Mouse (Mus musculus): ENCODE data around the gene Gcnt7. TPM values are rescaled to one million over a fixed set of nuclear protein-coding genes. Genes with fewer than 3 reads are reported as not detected.
A peak's percentile ranks its signal among the peaks of the same experiment; 100 is the strongest.

Gcnt7 gene
- polyA plus RNA-seq, 1 experiment from 2014 or later, result 0.61 TPM

DNA sequence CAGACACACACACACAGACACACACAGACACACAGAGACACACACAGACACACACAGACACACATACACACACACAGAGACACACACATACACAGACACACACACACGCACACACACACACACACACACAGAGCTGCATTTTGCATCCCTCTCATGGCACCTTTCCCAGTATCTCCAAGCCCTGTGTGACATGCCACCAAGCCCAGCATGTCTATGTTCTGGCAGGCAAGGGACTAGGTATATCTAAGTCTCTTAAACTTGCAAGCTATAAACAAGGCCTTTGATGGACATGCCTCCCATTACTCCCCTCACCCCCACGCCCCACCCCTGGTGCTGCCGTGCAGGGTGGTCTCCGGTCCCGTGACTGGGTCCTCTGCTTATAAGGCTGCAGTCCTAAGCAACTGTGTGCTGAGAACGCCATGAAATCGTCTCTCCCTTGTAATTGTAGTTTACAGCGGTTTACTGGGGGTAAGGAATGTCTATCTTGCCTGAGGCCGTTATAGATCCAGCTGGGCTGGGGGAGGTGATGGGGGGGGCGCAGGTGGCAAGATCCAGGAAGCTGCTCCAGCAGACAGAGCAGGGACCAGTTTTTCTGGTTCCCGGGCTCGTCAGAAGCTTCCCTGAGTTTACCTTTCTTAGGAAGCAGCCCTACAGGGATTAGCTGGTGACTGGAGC, 26.4 kb upstream of the Gcnt7 start:
- 52% methylated on average over 12 of the region's 12 CpGs for WGBS
- H3K27ac ChIP-seq (replicated peaks in 1 of 2; ENCODE audit: control insufficient read depth in 1 of 2, insufficient read depth in 1 of 2, low read depth in 2 of 2, low read length in 2 of 2), result no peak overlapping the region
- no peaks in the 10 kb centered on the region for H3K9me3 ChIP-seq (ENCODE audit: control insufficient read depth, low read length)
- H3K4me3 ChIP-seq (ENCODE audit: control insufficient read depth in 1 of 2, insufficient read depth in 1 of 2, low read depth in 1 of 2, low read length in 2 of 2), result no peak overlapping the region
- H3K36me3 ChIP-seq (ENCODE audit: control insufficient read depth, insufficient read depth, low read length), result no peaks in the 10 kb centered on the region
- no peaks in the 10 kb centered on the region for H3K4me1 ChIP-seq (ENCODE audit: control insufficient read depth in 2 of 2, insufficient read depth in 2 of 2, low read length in 2 of 2)
- no peak overlapping the region for H3K4me2 ChIP-seq (ENCODE audit: low read length)
- H3K9ac ChIP-seq (ENCODE audit: low read length), result no peak overlapping the region
- no peak for ATAC-seq (ENCODE audit: insufficient number of reproducible peaks, insufficient read depth, low FRiP score, low read depth)
- no peaks in the 10 kb centered on the region for H3K27me3 ChIP-seq (ENCODE audit: control insufficient read depth, insufficient read depth, low read length)

DNA sequence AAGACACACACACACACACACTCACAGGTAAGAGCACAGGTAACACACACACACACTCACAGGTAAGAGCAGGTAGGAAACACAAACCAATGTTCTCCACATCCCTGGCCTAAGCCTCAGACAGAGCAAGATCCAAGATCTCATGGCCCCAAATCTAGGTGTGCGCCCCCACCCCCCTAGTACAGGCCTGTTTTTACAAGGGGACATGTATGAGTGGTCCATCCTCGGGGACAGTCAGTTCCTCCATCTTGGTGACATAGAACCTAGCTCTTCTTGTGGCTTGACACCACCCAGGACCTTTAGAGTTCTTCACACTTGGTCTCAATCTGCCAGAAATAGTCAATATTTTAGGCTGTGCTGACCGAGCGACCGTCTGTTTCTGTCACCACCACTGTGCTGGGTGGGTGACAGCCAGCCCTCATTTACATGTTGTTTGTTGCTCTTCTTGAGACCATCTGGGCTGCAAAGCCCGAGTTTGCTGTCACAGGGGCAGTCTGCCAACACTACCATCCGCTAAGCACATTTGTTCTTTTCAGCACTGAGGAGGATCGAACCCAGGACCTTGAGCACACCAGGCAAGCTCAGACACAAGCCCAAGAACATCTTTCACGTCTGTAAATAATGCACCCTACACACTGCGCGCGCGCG, 25.5 kb upstream of the Gcnt7 start:
- H3K9ac ChIP-seq (ENCODE audit: low read length), result no peak overlapping the region
- H3K4me3 ChIP-seq (ENCODE audit: control insufficient read depth in 1 of 2, insufficient read depth in 1 of 2, low read depth in 1 of 2, low read length in 2 of 2), result no peak overlapping the region
- H3K4me2 ChIP-seq (ENCODE audit: low read length), result no peak overlapping the region
- ATAC-seq (ENCODE audit: insufficient number of reproducible peaks, insufficient read depth, low FRiP score, low read depth), result no peak
- H3K4me1 ChIP-seq (ENCODE audit: control insufficient read depth in 2 of 2, insufficient read depth in 2 of 2, low read length in 2 of 2), result no peaks in the 10 kb centered on the region
- H3K9me3 ChIP-seq (ENCODE audit: control insufficient read depth, low read length), result no peaks in the 10 kb centered on the region
- no peaks in the 10 kb centered on the region for H3K27me3 ChIP-seq (ENCODE audit: control insufficient read depth, insufficient read depth, low read length)
- 79% methylated on average over 14 of the region's 14 CpGs for WGBS
- no peak overlapping the region for H3K27ac ChIP-seq (replicated peaks in 1 of 2; ENCODE audit: control insufficient read depth in 1 of 2, insufficient read depth in 1 of 2, low read depth in 2 of 2, low read length in 2 of 2)
- H3K36me3 ChIP-seq (ENCODE audit: control insufficient read depth, insufficient read depth, low read length), result no peaks in the 10 kb centered on the region

DNA sequence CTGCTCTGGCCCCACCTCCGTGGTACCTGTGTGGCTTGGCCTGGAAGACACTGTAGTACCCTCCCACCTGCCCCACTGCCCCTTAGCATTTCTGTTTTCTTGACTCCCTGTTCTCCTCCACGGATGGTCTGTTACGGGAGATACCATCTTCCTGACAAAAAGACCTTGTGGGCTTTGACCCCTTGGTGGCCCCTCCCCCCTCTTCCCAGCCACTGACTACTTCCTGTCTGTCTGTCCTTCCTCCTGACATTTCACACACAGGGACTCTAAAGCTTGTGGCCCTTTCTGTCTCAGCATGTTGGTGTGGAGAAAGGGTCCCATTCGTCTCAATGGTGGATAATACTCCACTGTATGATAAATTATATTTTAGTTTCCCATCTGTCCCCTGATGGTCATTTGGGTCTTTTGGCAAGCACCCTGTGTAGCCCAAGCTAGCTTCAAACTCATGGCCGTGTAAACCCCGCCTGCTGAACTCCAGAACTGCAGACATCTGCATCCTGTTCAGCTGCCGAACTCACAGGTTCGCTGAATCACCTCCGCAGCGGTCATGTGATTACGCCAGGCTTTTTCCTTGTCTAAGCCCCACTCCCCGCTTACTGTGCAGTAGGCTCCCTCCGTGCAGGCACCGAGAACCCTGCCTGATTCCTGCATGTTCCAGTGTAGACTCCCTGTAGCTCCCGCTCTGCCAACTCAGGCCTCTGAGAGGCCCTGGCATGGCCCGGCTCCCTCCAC, 23.4 kb upstream of the Gcnt7 start:
- Histone ChIP-seq H3K4me1 (ENCODE audit: control insufficient read depth in 2 of 2, insufficient read depth in 2 of 2, low read length in 2 of 2) (peaks cover 3 to 4% of the 10 kb centered on the region in 2 experiments), H3K27ac (replicated peaks in 1 of 2; ENCODE audit: control insufficient read depth in 1 of 2, insufficient read depth in 1 of 2, low read depth in 2 of 2, low read length in 2 of 2) (no peak overlapping the region), H3K27me3 (ENCODE audit: control insufficient read depth, insufficient read depth, low read length) (no peaks in the 10 kb centered on the region), H3K36me3 (ENCODE audit: control insufficient read depth, insufficient read depth, low read length) (no peaks in the 10 kb centered on the region), H3K4me2 (ENCODE audit: low read length) (no peak overlapping the region), H3K9me3 (ENCODE audit: control insufficient read depth, low read length) (no peaks in the 10 kb centered on the region), H3K9ac (ENCODE audit: low read length) (no peak overlapping the region), H3K4me3 (ENCODE audit: control insufficient read depth in 1 of 2, insufficient read depth in 1 of 2, low read depth in 1 of 2, low read length in 2 of 2) (no peak overlapping the region)
- no peak for ATAC-seq (ENCODE audit: insufficient number of reproducible peaks, insufficient read depth, low FRiP score, low read depth)
- WGBS, result 75% methylated on average over 16 of the region's 16 CpGs

DNA sequence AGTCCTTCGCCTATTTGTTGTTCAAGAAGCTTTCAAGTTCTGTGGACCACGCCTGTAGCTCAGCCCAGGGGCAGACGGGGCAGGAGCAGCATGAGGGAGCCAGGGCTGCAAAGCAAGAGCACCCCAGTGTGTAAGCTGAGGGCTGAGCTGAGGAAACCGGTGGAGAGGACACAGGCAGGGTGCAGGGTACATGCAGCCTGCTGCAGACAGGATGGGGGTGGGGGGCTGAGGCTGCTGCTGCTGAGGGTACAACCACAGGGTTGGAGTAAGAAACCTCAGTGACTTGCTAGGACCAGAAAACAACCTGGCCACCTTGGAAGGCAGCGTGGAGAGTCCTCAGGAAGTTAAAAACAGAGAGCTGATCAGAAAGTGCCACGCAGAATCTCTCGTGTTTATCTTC, 21.9 kb upstream of the Gcnt7 start:
- no peaks in the 10 kb centered on the region for H3K9me3 ChIP-seq (ENCODE audit: control insufficient read depth, low read length)
- no peak overlapping the region for H3K4me2 ChIP-seq (ENCODE audit: low read length)
- no peaks in the 10 kb centered on the region for H3K36me3 ChIP-seq (ENCODE audit: control insufficient read depth, insufficient read depth, low read length)
- H3K4me3 ChIP-seq (ENCODE audit: control insufficient read depth in 1 of 2, insufficient read depth in 1 of 2, low read depth in 1 of 2, low read length in 2 of 2), result no peak overlapping the region
- H3K27ac ChIP-seq (replicated peaks in 1 of 2; ENCODE audit: control insufficient read depth in 1 of 2, insufficient read depth in 1 of 2, low read depth in 2 of 2, low read length in 2 of 2), result no peak overlapping the region
- no peaks in the 10 kb centered on the region for H3K27me3 ChIP-seq (ENCODE audit: control insufficient read depth, insufficient read depth, low read length)
- H3K4me1 ChIP-seq (ENCODE audit: control insufficient read depth in 2 of 2, insufficient read depth in 2 of 2, low read length in 2 of 2), result peaks cover 6 to 8% of the 10 kb centered on the region in 2 experiments
- ATAC-seq (ENCODE audit: insufficient number of reproducible peaks, insufficient read depth, low FRiP score, low read depth), result no peak
- H3K9ac ChIP-seq (ENCODE audit: low read length), result no peak overlapping the region
- 65% methylated on average over 7 of the region's 7 CpGs for WGBS

DNA sequence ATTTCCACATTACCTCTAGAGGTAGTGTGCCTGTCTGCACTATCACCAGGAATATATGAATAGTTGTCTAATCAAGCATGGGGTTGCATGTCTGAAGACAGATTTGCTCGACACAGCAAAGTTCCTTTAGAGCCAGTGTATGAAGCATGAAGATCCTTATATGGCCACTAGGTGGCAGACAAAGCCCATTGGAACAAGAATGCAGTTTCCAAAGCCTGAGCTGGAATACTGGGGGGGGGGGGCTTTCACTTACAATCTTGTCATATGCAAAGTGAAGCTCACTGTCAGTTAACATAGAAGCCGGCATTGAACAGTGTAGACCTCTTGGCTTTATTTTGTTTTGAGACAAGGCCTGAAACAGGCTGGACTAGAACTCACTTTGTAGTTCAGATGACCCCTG, 19.5 kb upstream of the Gcnt7 start:
- no peaks in the 10 kb centered on the region for H3K9me3 ChIP-seq (ENCODE audit: control insufficient read depth, low read length)
- H3K27me3 ChIP-seq (ENCODE audit: control insufficient read depth, insufficient read depth, low read length), result no peaks in the 10 kb centered on the region
- peak overlapping the region; percentile 31 to 35 for H3K4me3 ChIP-seq (ENCODE audit: control insufficient read depth in 1 of 2, insufficient read depth in 1 of 2, low read depth in 1 of 2, low read length in 2 of 2)
- peak overlapping the region; percentile 67 for H3K4me2 ChIP-seq (ENCODE audit: low read length)
- no peaks in the 10 kb centered on the region for H3K36me3 ChIP-seq (ENCODE audit: control insufficient read depth, insufficient read depth, low read length)
- peaks cover 7 to 15% of the 10 kb centered on the region in 2 experiments for H3K4me1 ChIP-seq (ENCODE audit: control insufficient read depth in 2 of 2, insufficient read depth in 2 of 2, low read length in 2 of 2)
- peak overlapping the region; percentile 34 to 83; a peak in 3 of 4 replicates for H3K27ac ChIP-seq (replicated peaks in 1 of 2; ENCODE audit: control insufficient read depth in 1 of 2, insufficient read depth in 1 of 2, low read depth in 2 of 2, low read length in 2 of 2)
- peak; percentile 6; the same call in 1 of the 2 replicates for ATAC-seq (ENCODE audit: insufficient number of reproducible peaks, insufficient read depth, low FRiP score, low read depth)
- WGBS, result 5% methylated on average over 2 of the region's 2 CpGs
- peak overlapping the region; percentile 63 for H3K9ac ChIP-seq (ENCODE audit: low read length)

DNA sequence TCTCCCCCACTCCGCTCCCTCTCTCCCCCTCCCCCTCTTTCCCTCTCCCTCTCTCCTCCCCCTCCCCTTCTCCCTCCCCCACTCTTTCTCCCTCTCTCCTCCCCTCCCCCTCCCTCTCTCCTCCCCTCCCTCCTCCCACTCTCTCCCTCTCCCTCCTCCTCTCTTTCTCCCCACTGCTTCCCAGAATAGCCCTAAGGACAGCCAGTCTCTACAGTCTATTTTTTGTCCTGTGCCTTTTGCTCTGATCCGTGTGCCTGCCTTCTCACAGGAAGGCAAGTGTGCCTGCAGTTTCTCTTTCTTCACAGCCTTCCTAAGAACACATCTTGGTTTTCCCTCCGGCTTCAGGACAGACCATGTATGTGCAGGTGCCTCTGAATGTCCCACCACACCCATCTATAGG, 19.0 kb upstream of the Gcnt7 start:
- H3K27ac ChIP-seq (replicated peaks in 1 of 2; ENCODE audit: control insufficient read depth in 1 of 2, insufficient read depth in 1 of 2, low read depth in 2 of 2, low read length in 2 of 2), result peak overlapping the region; percentile 55 to 83; a peak in 3 of 4 replicates
- H3K9ac ChIP-seq (ENCODE audit: low read length), result peak overlapping the region; percentile 63
- H3K36me3 ChIP-seq (ENCODE audit: control insufficient read depth, insufficient read depth, low read length), result no peaks in the 10 kb centered on the region
- H3K4me1 ChIP-seq (ENCODE audit: control insufficient read depth in 2 of 2, insufficient read depth in 2 of 2, low read length in 2 of 2), result peaks cover 7 to 15% of the 10 kb centered on the region in 2 experiments
- 19% methylated on average over 3 of the region's 3 CpGs for WGBS
- no peak; the same call in 1 of the 2 replicates for ATAC-seq (ENCODE audit: insufficient number of reproducible peaks, insufficient read depth, low FRiP score, low read depth)
- peak overlapping the region; percentile 31 to 35 for H3K4me3 ChIP-seq (ENCODE audit: control insufficient read depth in 1 of 2, insufficient read depth in 1 of 2, low read depth in 1 of 2, low read length in 2 of 2)
- no peaks in the 10 kb centered on the region for H3K9me3 ChIP-seq (ENCODE audit: control insufficient read depth, low read length)
- no peaks in the 10 kb centered on the region for H3K27me3 ChIP-seq (ENCODE audit: control insufficient read depth, insufficient read depth, low read length)
- H3K4me2 ChIP-seq (ENCODE audit: low read length), result peak overlapping the region; percentile 67

DNA sequence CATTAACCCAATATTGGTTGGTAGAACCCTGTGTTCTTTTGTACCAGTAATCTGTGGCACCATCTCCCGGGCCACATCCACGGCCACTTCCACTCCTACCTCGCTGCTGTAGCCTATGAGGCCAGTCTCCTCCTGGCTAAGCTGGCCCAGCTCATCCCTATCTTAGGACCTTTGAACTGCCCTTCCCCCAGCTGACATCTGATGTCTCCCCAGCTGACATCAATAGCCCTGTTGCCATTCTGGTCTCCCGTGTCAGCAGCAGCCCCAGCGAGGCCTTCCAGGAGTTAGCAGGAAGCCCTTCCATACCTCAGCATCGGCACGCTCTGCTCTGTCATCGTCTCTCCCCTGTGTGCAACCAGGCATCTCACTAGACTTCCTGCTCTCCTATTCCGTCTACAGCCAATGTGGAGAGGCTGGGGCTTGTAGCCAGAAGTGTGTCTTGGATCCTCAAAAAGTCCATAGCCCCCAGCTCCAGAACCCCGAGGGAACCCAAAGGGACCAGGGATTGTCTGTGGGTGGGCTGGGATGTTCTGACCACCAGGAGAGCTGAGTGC, 18.4 kb upstream of the Gcnt7 start:
- H3K9me3 ChIP-seq (ENCODE audit: control insufficient read depth, low read length), result no peaks in the 10 kb centered on the region
- peak overlapping the region; percentile 67 for H3K4me2 ChIP-seq (ENCODE audit: low read length)
- H3K4me3 ChIP-seq (ENCODE audit: control insufficient read depth in 1 of 2, insufficient read depth in 1 of 2, low read depth in 1 of 2, low read length in 2 of 2), result 0 out of 4 replicates have a peak overlapping the region, but pooled peaks of 1 of the 2 experiments have one; percentile 31
- WGBS, result 14% methylated on average over 10 of the region's 10 CpGs
- H3K36me3 ChIP-seq (ENCODE audit: control insufficient read depth, insufficient read depth, low read length), result no peaks in the 10 kb centered on the region
- H3K27me3 ChIP-seq (ENCODE audit: control insufficient read depth, insufficient read depth, low read length), result no peaks in the 10 kb centered on the region
- H3K4me1 ChIP-seq (ENCODE audit: control insufficient read depth in 2 of 2, insufficient read depth in 2 of 2, low read length in 2 of 2), result peaks cover 7 to 15% of the 10 kb centered on the region in 2 experiments
- H3K27ac ChIP-seq (replicated peaks in 1 of 2; ENCODE audit: control insufficient read depth in 1 of 2, insufficient read depth in 1 of 2, low read depth in 2 of 2, low read length in 2 of 2), result peak overlapping the region; percentile 51 to 55; a peak in 2 of 4 replicates
- no peak for ATAC-seq (ENCODE audit: insufficient number of reproducible peaks, insufficient read depth, low FRiP score, low read depth)
- 0 out of 2 replicates have a peak overlapping the region, but pooled peaks have one; percentile 16 for H3K9ac ChIP-seq (ENCODE audit: low read length)
